Mouse (Mus musculus): Measurements from ENCODE around the gene Nr2c1.

DNA sequence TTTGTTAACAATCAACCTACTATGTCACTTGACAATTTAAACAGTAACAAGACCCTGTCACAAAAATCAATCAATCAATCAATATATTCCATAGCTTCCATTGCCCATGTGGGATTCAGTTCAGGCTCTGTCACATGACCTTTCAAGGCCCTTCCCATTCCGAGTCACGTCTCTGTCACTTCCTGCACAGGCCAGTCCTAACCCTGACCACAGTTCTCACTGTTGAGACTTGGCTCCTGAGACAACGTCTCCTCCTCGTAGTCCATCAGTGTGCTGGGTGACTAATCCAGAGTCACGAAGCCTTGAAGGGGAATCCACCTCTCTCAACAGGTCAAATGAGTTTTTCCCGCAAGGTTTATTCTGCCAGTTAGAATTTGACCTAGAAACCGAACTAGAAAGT lies 26.8 kb downstream of the Nr2c1 start:
- TF ChIP-seq CTCF (IDR thresholded peaks at IDR 0.05; ENCODE audit: insufficient read depth, low read length) = no peak
- TF ChIP-seq POLR2A (IDR thresholded peaks at IDR 0.05; ENCODE audit: borderline replicate concordance, extremely low read depth, low read depth, low read length) = no peak

All from lung, adult 2 months (tissue).